ENCODE assay signal across 24 mouse cellular contexts in the genomic region with DNA sequence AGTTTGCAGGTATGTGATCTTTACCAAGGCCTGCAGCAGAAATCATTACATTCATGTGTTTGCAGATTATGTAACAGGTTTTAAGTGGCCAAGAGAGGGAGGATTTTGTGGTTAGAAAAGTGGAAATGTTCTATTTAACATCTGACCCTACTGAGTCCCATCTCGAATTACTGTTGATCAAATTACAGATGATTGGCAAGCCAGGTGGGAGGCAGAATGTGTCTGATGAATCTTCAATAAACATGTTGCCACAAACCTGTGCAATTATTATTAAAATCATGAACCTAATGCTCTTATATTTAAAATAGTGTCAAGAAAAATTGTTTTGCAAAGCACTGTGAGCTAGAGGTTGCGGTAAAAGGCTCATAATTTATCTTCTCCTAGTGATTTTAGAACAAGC.
DNase-seq lines count a peak whose midpoint lies in the region; ATAC-seq and TF ChIP-seq lines count a peak whose summit lies in the region.
"Had no signal": no experiment of that assay in that cellular context is flagged by ENCODE, and none has a peak within 500 bp of the region (broad histone marks: within the 10 kb centered on the region; RNA-seq: fewer than 3 reads in every experiment).

No protein-coding gene starts in this region.

- no peak for ATAC-seq in midbrain, embryonic 14.5 days (ENCODE audit: low FRiP score, low TSS enrichment)
- ATAC-seq: forebrain, embryonic 14.5 days; intestine, postnatal 0 days had no signal

- no peak overlapping the region for H3K9ac ChIP-seq in heart, adult 2 months (ENCODE audit: low read depth, low read length)
- H3K9ac ChIP-seq in midbrain, embryonic 14.5 days (replicated peaks; ENCODE audit: low read length): no peak overlapping the region
- H3K9ac ChIP-seq: embryonic facial prominence, embryonic 12.5 days; hindbrain, embryonic 13.5 days; kidney, embryonic 15.5 days; neural tube, embryonic 13.5 days had no signal

- no peaks in the 10 kb centered on the region for H3K79me3 ChIP-seq in C2C12 (ENCODE audit: low read depth)

- no peak for TF ChIP-seq EP300 in heart, adult 2 months (IDR thresholded peaks at IDR 0.05; ENCODE audit: insufficient read depth, low read depth, low read length)

- no peak for DNase-seq in heart, adult 2 months
- no peak for DNase-seq in heart, postnatal 36 days
- peak; percentile 7 for DNase-seq in lung, postnatal 25 days (ENCODE audit: low spot score)
- DNase-seq in lung, postnatal 4 days: no peak
- no peak for DNase-seq in midbrain, embryonic 14.5 days
- no peak for DNase-seq in yolk sac, embryonic 10.5 days (ENCODE audit: low spot score)
- DNase-seq: adrenal gland, postnatal 14 days; cerebellum, adult 11 months; cerebellum, adult 9-11 months; gastrocnemius, postnatal 36 days; heart, postnatal 14 days; kidney, postnatal 25 days; right cerebral cortex, postnatal 4 days; thymus, adult 18-20 months; thymus, postnatal 25 days had no signal

- H3K4me3 ChIP-seq in heart, adult 2 months: no peak overlapping the region
- H3K4me3 ChIP-seq in C2C12 (ENCODE audit: insufficient read depth, poor library complexity, severe bottlenecking): no peak overlapping the region
- H3K4me3 ChIP-seq in midbrain, embryonic 14.5 days (replicated peaks; ENCODE audit: low read depth, low read length): no peak overlapping the region
- H3K4me3 ChIP-seq: embryonic facial prominence, embryonic 12.5 days; hindbrain, embryonic 13.5 days; neural tube, embryonic 13.5 days had no signal

- H3K4me1 ChIP-seq in heart, adult 2 months (ENCODE audit: control insufficient read depth, insufficient read depth, low read length): peaks cover 2% of the 10 kb centered on the region
- peaks cover 4% of the 10 kb centered on the region; the same call in 1 of the 2 replicates for H3K4me1 ChIP-seq in midbrain, embryonic 14.5 days (ENCODE audit: control insufficient read depth, insufficient read depth, low read length)

- H3K9me3 ChIP-seq in midbrain, embryonic 14.5 days (ENCODE audit: control insufficient read depth, low read length): no peaks in the 10 kb centered on the region
- H3K9me3 ChIP-seq: embryonic facial prominence, embryonic 12.5 days; heart, embryonic 13.5 days; hindbrain, embryonic 13.5 days; kidney, embryonic 15.5 days; neural tube, embryonic 13.5 days had no signal

- H3ac ChIP-seq in C2C12 (ENCODE audit: control insufficient read depth, insufficient read length, low read depth): no peak overlapping the region

- intact Hi-C loops in heart, adult 2 months (cut with DNase I): loop anchor here (2.0 to 10.0 kb wide), 6 partner anchors 73 to 738 kb away; a partner anchor contains a TSS
- intact Hi-C loops in heart, postnatal 36 days (cut with DNase I): loop anchor here (2.0 to 5.0 kb wide), 5 partner anchors 178 to 738 kb away; a partner anchor contains a TSS

- H3K27ac ChIP-seq in heart, adult 2 months: peak overlapping the region; percentile 99
- H3K27ac ChIP-seq in midbrain, embryonic 14.5 days (replicated peaks; ENCODE audit: low read depth, low read length): no peak overlapping the region
- H3K27ac ChIP-seq: embryonic facial prominence, embryonic 12.5 days; hindbrain, embryonic 13.5 days; kidney, embryonic 15.5 days; neural tube, embryonic 13.5 days had no signal

- no peaks in the 10 kb centered on the region for H3K79me2 ChIP-seq in heart, adult 2 months (replicated peaks; ENCODE audit: control insufficient read depth, insufficient read depth, low read length)
- H3K79me2 ChIP-seq in C2C12 (ENCODE audit: control insufficient read depth, insufficient read depth): peaks cover 8% of the 10 kb centered on the region

- peaks cover 5% of the 10 kb centered on the region for H3K36me3 ChIP-seq in heart, adult 2 months (ENCODE audit: control insufficient read depth, insufficient read depth, low read length)
- no peaks in the 10 kb centered on the region for H3K36me3 ChIP-seq in C2C12 (ENCODE audit: control insufficient read depth, insufficient read depth)
- H3K36me3 ChIP-seq in midbrain, embryonic 14.5 days (ENCODE audit: control insufficient read depth, insufficient read depth, low read length): no peaks in the 10 kb centered on the region
- H3K36me3 ChIP-seq: embryonic facial prominence, embryonic 12.5 days; heart, embryonic 13.5 days; hindbrain, embryonic 13.5 days; kidney, embryonic 15.5 days; neural tube, embryonic 13.5 days had no signal

- WGBS in heart, adult 2 months: 75% methylated on average over 2 of the region's 2 CpGs
- 90% methylated on average over 2 of the region's 2 CpGs for WGBS in midbrain, embryonic 14.5 days

- TF ChIP-seq POLR2A in heart, adult 2 months (IDR thresholded peaks at IDR 0.05; ENCODE audit: insufficient read depth, low read depth, low read length): no peak

- no peak for TF ChIP-seq CTCF in heart, adult 2 months (IDR thresholded peaks at IDR 0.05)
- TF ChIP-seq CTCF in C2C12 (IDR thresholded peaks at IDR 0.05; ENCODE audit: control insufficient read depth, insufficient read depth, insufficient read length): no peak

- no peaks in the 10 kb centered on the region for H3K27me3 ChIP-seq in heart, adult 2 months (ENCODE audit: control insufficient read depth, insufficient read depth, low read length)
- no peaks in the 10 kb centered on the region for H3K27me3 ChIP-seq in C2C12 (ENCODE audit: control insufficient read depth, insufficient read depth, insufficient read length)
- no peaks in the 10 kb centered on the region for H3K27me3 ChIP-seq in midbrain, embryonic 14.5 days (ENCODE audit: control insufficient read depth, insufficient read depth, low read length)
- H3K27me3 ChIP-seq: heart, embryonic 13.5 days; kidney, embryonic 15.5 days had no signal

- H3K4me2 ChIP-seq in midbrain, embryonic 14.5 days (ENCODE audit: low read length): no peak overlapping the region
- H3K4me2 ChIP-seq: midbrain, embryonic 11.5 days had no signal

TF ChIP-seq in C2C12, 6 proteins besides CTCF, POLR2A, EP300 and RAD21:
- TF ChIP-seq USF1 (IDR thresholded peaks at IDR 0.05; ENCODE audit: low read depth): no peak
- TF ChIP-seq MYOD1 (IDR thresholded peaks at IDR 0.05; ENCODE audit: control insufficient read depth, insufficient read length, low read depth): peak; percentile 81
